Mouse (Mus musculus): ENCODE results near the gene Nsd1. TPM values are rescaled to one million over a fixed set of nuclear protein-coding genes. Genes with fewer than 3 reads are reported as not detected.

Gene Nsd1
- total and polyA plus RNA-seq, 2 experiments from 2014 or later, result 56.2 to 103 TPM

DNA sequence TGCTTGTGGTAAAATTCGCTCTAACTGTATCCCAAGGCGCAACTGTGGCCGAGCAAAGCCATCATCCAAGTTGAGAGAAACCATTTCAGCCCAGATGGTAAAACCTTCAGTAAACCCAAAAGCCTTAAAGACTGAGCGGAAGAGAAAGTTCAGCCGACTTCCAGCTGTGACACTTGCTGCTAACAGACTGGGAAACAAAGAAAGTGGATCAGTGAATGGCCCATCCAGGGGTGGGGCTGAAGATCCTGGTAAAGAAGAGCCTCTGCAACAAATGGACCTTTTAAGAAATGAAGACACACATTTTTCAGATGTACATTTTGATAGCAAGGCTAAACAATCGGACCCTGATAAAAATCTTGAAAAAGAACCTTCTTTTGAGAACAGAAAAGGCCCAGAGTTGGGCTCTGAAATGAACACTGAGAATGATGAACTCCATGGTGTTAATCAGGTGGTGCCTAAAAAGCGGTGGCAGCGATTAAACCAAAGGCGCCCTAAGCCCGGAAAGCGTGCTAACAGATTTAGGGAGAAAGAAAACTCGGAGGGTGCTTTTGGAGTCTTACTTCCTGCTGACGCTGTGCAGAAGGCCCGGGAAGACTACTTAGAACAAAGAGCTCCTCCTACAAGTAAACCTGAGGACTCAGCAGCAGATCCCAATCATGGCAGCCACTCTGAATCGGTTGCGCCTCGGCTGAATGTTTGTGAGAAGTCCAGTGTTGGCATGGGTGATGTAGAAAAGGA is 37.9 kb downstream of the Nsd1 start:
- no peak overlapping the region for H3K9ac ChIP-seq (replicated peaks; ENCODE audit: low read length, poor library complexity, severe bottlenecking)
- 80% methylated on average over 17 of the region's 17 CpGs for WGBS
- no peak for TF ChIP-seq CTCF (IDR thresholded peaks at IDR 0.05)
- DNase-seq (ENCODE audit: low spot score) (no peak), ATAC-seq (ENCODE audit: low FRiP score) (no peak)
- no peak overlapping the region for H3K4me2 ChIP-seq (ENCODE audit: low read depth, low read length, poor library complexity, severe bottlenecking)
- H3K27ac ChIP-seq (ENCODE audit: low read depth, low read length), result no peak overlapping the region
- no peaks in the 10 kb centered on the region for H3K4me1 ChIP-seq (ENCODE audit: insufficient read depth, low read length)
- H3K36me3 ChIP-seq (ENCODE audit: insufficient read depth, low read length), result peaks cover 26% of the 10 kb centered on the region
- no peaks in the 10 kb centered on the region for H3K9me3 ChIP-seq (ENCODE audit: low read length)
- H3K27me3 ChIP-seq (ENCODE audit: insufficient read depth, low read length), result no peaks in the 10 kb centered on the region
- H3K4me3 ChIP-seq (ENCODE audit: low read depth, low read length), result no peak overlapping the region

GRCm38 (mm10) chr13:55249246-55249645 is 39.7 kb downstream of the Nsd1 start:
- peaks cover 25% of the 10 kb centered on the region for H3K36me3 ChIP-seq (ENCODE audit: insufficient read depth, low read length)
- 92% methylated on average over 4 of the region's 4 CpGs for WGBS
- DNase-seq (ENCODE audit: low spot score) (no peak), ATAC-seq (ENCODE audit: low FRiP score) (no peak)
- no peak overlapping the region for H3K27ac ChIP-seq (ENCODE audit: low read depth, low read length)
- no peaks in the 10 kb centered on the region for H3K4me1 ChIP-seq (ENCODE audit: insufficient read depth, low read length)
- H3K9ac ChIP-seq (replicated peaks; ENCODE audit: low read length, poor library complexity, severe bottlenecking), result no peak overlapping the region
- TF ChIP-seq CTCF (IDR thresholded peaks at IDR 0.05), result no peak
- no peaks in the 10 kb centered on the region for H3K27me3 ChIP-seq (ENCODE audit: insufficient read depth, low read length)
- H3K4me3 ChIP-seq (ENCODE audit: low read depth, low read length), result no peak overlapping the region
- no peaks in the 10 kb centered on the region for H3K9me3 ChIP-seq (ENCODE audit: low read length)
- H3K4me2 ChIP-seq (ENCODE audit: low read depth, low read length, poor library complexity, severe bottlenecking), result no peak overlapping the region

DNA sequence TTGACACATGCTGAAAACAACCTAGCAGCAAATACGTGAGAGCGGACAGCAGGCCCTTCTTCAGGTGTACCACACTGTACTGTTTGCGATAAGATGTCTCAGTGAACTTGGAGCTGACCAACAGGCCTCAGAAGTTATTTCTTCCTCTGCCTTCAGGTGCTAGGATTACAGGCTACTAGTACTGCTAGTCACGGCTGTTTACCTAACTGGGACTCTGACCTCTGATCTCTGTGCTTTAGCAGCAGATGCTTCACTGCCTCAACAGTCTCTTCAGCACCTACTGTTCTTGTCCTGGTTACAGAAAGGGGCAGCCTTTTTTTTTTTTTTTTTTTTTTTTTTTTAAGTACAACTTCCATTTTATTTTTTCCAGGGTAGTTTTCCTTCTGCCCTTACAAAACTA is 43.2 kb downstream of the Nsd1 start:
- TF ChIP-seq CTCF (IDR thresholded peaks at IDR 0.05), result no peak
- H3K27ac ChIP-seq (ENCODE audit: low read depth, low read length), result no peak overlapping the region
- H3K9ac ChIP-seq (replicated peaks; ENCODE audit: low read length, poor library complexity, severe bottlenecking), result no peak overlapping the region
- H3K4me1 ChIP-seq (ENCODE audit: insufficient read depth, low read length), result no peaks in the 10 kb centered on the region
- WGBS, result 90% methylated on average over 4 of the region's 4 CpGs
- H3K36me3 ChIP-seq (ENCODE audit: insufficient read depth, low read length), result peaks cover under 1% of the 10 kb centered on the region; the same call in 1 of the 2 replicates
- H3K9me3 ChIP-seq (ENCODE audit: low read length), result no peaks in the 10 kb centered on the region
- no peak for ATAC-seq (ENCODE audit: low FRiP score)
- H3K27me3 ChIP-seq (ENCODE audit: insufficient read depth, low read length), result no peaks in the 10 kb centered on the region
- H3K4me3 ChIP-seq (ENCODE audit: low read depth, low read length), result no peak overlapping the region
- H3K4me2 ChIP-seq (ENCODE audit: low read depth, low read length, poor library complexity, severe bottlenecking), result no peak overlapping the region
- no peak for DNase-seq (ENCODE audit: low spot score)

DNA sequence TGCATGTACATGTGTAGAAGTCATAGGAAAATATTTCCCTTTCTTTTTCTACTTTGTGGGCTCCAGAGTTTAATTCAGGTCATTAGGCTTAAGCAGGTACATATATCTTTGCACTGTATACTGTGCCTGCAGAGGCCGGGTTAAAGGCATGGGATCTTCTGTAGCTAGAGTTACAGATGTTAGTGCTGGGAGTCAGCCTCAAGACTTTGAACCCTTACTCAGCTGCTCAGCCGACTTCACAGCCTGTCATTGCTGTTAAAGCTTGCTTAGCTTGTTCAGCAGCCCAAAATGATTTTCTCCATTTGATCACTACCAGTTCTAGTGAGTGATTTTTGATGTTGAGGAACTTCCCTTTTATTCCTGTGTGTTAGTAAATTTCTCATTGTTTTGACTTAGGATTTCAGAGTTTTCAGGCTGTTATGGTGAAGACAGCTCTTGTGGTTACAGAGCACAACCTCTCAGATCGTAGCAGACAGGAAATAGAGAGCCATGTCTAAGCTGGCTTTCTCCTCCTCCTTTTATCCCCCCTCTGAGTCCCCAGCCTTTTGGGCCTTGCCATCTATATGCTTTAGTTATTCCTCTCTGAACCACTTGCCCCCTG is 45.6 kb downstream of the Nsd1 start:
- Histone ChIP-seq H3K4me2 (ENCODE audit: low read depth, low read length, poor library complexity, severe bottlenecking) (no peak overlapping the region), H3K27me3 (ENCODE audit: insufficient read depth, low read length) (no peaks in the 10 kb centered on the region), H3K9ac (replicated peaks; ENCODE audit: low read length, poor library complexity, severe bottlenecking) (no peak overlapping the region), H3K9me3 (ENCODE audit: low read length) (no peaks in the 10 kb centered on the region), H3K4me1 (ENCODE audit: insufficient read depth, low read length) (no peaks in the 10 kb centered on the region), H3K4me3 (ENCODE audit: low read depth, low read length) (no peak overlapping the region), H3K36me3 (ENCODE audit: insufficient read depth, low read length) (no peaks in the 10 kb centered on the region; the same call in 1 of the 2 replicates), H3K27ac (ENCODE audit: low read depth, low read length) (no peak overlapping the region)
- 80% methylated on average over 3 of the region's 3 CpGs for WGBS
- no peak for DNase-seq (ENCODE audit: low spot score)
- TF ChIP-seq CTCF (IDR thresholded peaks at IDR 0.05), result no peak
- no peak for ATAC-seq (ENCODE audit: low FRiP score)

DNA sequence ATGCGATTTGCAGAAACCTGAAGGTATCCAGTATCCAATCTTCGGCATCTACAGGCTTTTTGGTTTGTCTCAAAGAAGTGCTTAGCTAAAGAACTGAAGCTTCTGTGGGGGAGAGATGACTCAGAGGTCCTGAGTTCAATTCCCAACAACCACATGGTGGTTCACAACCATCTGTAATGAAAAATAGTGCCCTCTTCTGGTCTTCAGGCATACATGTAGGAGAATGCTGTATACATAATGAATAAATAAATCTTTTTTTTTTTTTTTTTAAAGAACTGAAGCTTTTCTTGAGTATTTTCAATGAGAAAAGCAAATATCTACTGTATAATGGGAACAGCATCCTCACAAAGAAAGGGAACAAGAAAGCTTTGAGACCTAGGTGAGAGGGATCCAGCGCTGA is 49.1 kb downstream of the Nsd1 start:
- Histone ChIP-seq H3K4me2 (ENCODE audit: low read depth, low read length, poor library complexity, severe bottlenecking) (no peak overlapping the region), H3K27me3 (ENCODE audit: insufficient read depth, low read length) (no peaks in the 10 kb centered on the region), H3K9me3 (ENCODE audit: low read length) (no peaks in the 10 kb centered on the region), H3K9ac (replicated peaks; ENCODE audit: low read length, poor library complexity, severe bottlenecking) (no peak overlapping the region), H3K27ac (ENCODE audit: low read depth, low read length) (no peak overlapping the region), H3K4me1 (ENCODE audit: insufficient read depth, low read length) (no peaks in the 10 kb centered on the region), H3K4me3 (ENCODE audit: low read depth, low read length) (no peak overlapping the region), H3K36me3 (ENCODE audit: insufficient read depth, low read length) (peaks cover 14% of the 10 kb centered on the region)
- WGBS, result 99% methylated on average over 3 of the region's 3 CpGs
- no peak for ATAC-seq (ENCODE audit: low FRiP score)
- TF ChIP-seq CTCF (IDR thresholded peaks at IDR 0.05), result no peak; the same call in 1 of the 2 replicates
- DNase-seq (ENCODE audit: low spot score), result no peak

DNA sequence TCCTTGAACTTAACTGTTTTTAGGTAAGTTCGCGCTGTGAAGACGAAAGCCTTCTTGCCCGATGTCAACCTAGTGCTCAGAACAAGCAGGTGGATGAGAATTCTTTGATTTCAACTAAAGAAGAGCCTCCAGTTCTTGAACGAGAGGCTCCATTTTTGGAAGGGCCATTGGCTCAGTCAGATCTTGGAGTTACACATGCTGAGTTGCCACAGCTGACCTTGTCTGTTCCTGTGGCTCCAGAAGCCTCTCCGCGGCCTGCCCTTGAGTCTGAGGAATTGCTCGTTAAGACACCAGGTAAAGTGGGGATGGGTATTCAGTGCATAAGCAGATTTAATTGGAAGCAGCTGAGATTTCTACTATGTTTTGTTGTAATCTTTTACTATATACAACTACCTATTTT is 51.9 kb downstream of the Nsd1 start:
- no peaks in the 10 kb centered on the region for H3K4me1 ChIP-seq (ENCODE audit: insufficient read depth, low read length)
- H3K4me3 ChIP-seq (ENCODE audit: low read depth, low read length), result no peak overlapping the region
- no peak for TF ChIP-seq CTCF (IDR thresholded peaks at IDR 0.05)
- no peak overlapping the region for H3K27ac ChIP-seq (ENCODE audit: low read depth, low read length)
- no peak for ATAC-seq (ENCODE audit: low FRiP score)
- WGBS, result 97% methylated on average over 8 of the region's 8 CpGs
- no peak for DNase-seq (ENCODE audit: low spot score)
- no peaks in the 10 kb centered on the region for H3K9me3 ChIP-seq (ENCODE audit: low read length)
- peaks cover 16% of the 10 kb centered on the region for H3K36me3 ChIP-seq (ENCODE audit: insufficient read depth, low read length)
- H3K27me3 ChIP-seq (ENCODE audit: insufficient read depth, low read length), result no peaks in the 10 kb centered on the region
- no peak overlapping the region for H3K9ac ChIP-seq (replicated peaks; ENCODE audit: low read length, poor library complexity, severe bottlenecking)
- H3K4me2 ChIP-seq (ENCODE audit: low read depth, low read length, poor library complexity, severe bottlenecking), result no peak overlapping the region

All from midbrain, postnatal 0 days (tissue).